Mouse (Mus musculus): ENCODE data around the gene Ogfr. TPM values are rescaled to one million over a fixed set of nuclear protein-coding genes. Genes with fewer than 3 reads are reported as not detected.

Gene Ogfr
- total RNA-seq, 2 experiments from 2014 or later: 22.9 to 34.9 TPM

- ATAC-seq (replicated peaks; ENCODE audit: poor library complexity): no peak
Observed at GRCm38 (mm10) chr2:180598157-180598705, 9.2 kb downstream of the Ogfr start.

GRCm38 (mm10) chr2:180600569-180601021 lies 11.6 kb downstream of the Ogfr start:
- no peak for ATAC-seq (replicated peaks; ENCODE audit: poor library complexity)

- ATAC-seq (replicated peaks; ENCODE audit: poor library complexity): no peak
Observed at GRCm38 (mm10) chr2:180604781-180605180, 15.7 kb downstream of the Ogfr start.

- no peak for ATAC-seq (replicated peaks; ENCODE audit: poor library complexity)
Observed at GRCm38 (mm10) chr2:180610283-180610682, 21.2 kb downstream of the Ogfr start.

- no peak for ATAC-seq (replicated peaks; ENCODE audit: poor library complexity)
Observed at GRCm38 (mm10) chr2:180611882-180612281, 22.8 kb downstream of the Ogfr start.

GRCm38 (mm10) chr2:180641576-180642554 lies 52.8 kb downstream of the Ogfr start:
- no peak for ATAC-seq (replicated peaks; ENCODE audit: poor library complexity)

- no peak for ATAC-seq (replicated peaks; ENCODE audit: poor library complexity)
Observed at GRCm38 (mm10) chr2:180642555-180643260, 53.7 kb downstream of the Ogfr start, which contains the start of gene Tcfl5. Gene Tcfl5 (minus strand): TSS chr2:180642708.

- no peak for ATAC-seq (replicated peaks; ENCODE audit: poor library complexity)
Observed at GRCm38 (mm10) chr2:180643626-180644025, 54.6 kb downstream of the Ogfr start.

Other genes starting within 250 kb of the Ogfr start
- gene Slco4a1, start 133.0 kb upstream of the Ogfr start, total RNA-seq (2015): 25.0 and 26.8 TPM in 2 replicates
- 12.2 and 13.7 TPM in 2 replicates for gene Slco4a1, start 133.0 kb upstream of the Ogfr start, total RNA-seq (2017)
- not detected in 2 replicates for gene Ntsr1, start 89.3 kb upstream of the Ogfr start, total RNA-seq (2015)
- not detected in 2 replicates for gene Ntsr1, start 89.3 kb upstream of the Ogfr start, total RNA-seq (2017)
- 34.2 and 36.6 TPM in 2 replicates for gene Mrgbp, start 7.9 kb upstream of the Ogfr start, total RNA-seq (2015)
- gene Mrgbp, start 7.9 kb upstream of the Ogfr start, total RNA-seq (2017): 27.8 and 32.7 TPM in 2 replicates
- 0.30 TPM in 1 of 2 replicates, not detected in the other for gene Col9a3, start 8.5 kb downstream of the Ogfr start, total RNA-seq (2015)
- 0.47 TPM in 1 of 2 replicates, not detected in the other for gene Col9a3, start 8.5 kb downstream of the Ogfr start, total RNA-seq (2017)
- not detected in 2 replicates for gene Tcfl5, start 53.5 kb downstream of the Ogfr start, total RNA-seq (2015)
- gene Tcfl5, start 53.5 kb downstream of the Ogfr start, total RNA-seq (2017): not detected in 2 replicates
- 33.0 and 37.4 TPM in 2 replicates for gene Dido1, start 120.8 kb downstream of the Ogfr start, total RNA-seq (2015)
- gene Dido1, start 120.8 kb downstream of the Ogfr start, total RNA-seq (2017): 42.9 and 56.0 TPM in 2 replicates
- gene Gid8, start 120.9 kb downstream of the Ogfr start, total RNA-seq (2015): 59.6 and 70.9 TPM in 2 replicates
- gene Gid8, start 120.9 kb downstream of the Ogfr start, total RNA-seq (2017): 55.9 and 73.9 TPM in 2 replicates
- gene Slc17a9, start 136.0 kb downstream of the Ogfr start, total RNA-seq (2015): 16.6 and 17.4 TPM in 2 replicates
- gene Slc17a9, start 136.0 kb downstream of the Ogfr start, total RNA-seq (2017): 8.0 and 8.4 TPM in 2 replicates
- gene Bhlhe23, start 187.7 kb downstream of the Ogfr start, total RNA-seq (2015): not detected in 2 replicates
- gene Bhlhe23, start 187.7 kb downstream of the Ogfr start, total RNA-seq (2017): not detected in 2 replicates

Data from megakaryocyte progenitor cell, adult 5-6 weeks (primary cell).